Mouse (Mus musculus) midbrain, embryonic 16.5 days (tissue): ENCODE measurements around the gene Map2k3. TPM values are rescaled to one million over a fixed set of nuclear protein-coding genes. Genes with fewer than 3 reads are reported as not detected.

ENCODE experiments used
- ATAC-seq: fragments of 200-750 bp; cut with Nextera tagmentation; 2 replicates; pipeline ENCODE4 v1.8.0; 2017; ENCODE audit warnings: moderate TSS enrichment
- H3K27ac ChIP-seq: fragments of 300-500 bp; sonication (generic); 2 replicates; pipeline ENCODE4 v1.5.1; 2014; ENCODE audit warnings: mild to moderate bottlenecking, low read length, mixed read lengths
- H3K27me3 ChIP-seq: fragments of 300-500 bp; sonication (generic); 2 replicates; pipeline ENCODE4 v1.6.1; 2014; ENCODE audit warnings: low read depth, low read length, mixed read lengths; ENCODE audit not compliant: control insufficient read depth, insufficient read depth
- H3K36me3 ChIP-seq: fragments of 300-500 bp; sonication (generic); 2 replicates; pipeline ENCODE4 v1.6.1; 2014; ENCODE audit warnings: mild to moderate bottlenecking, low read length, moderate library complexity, mixed read lengths; ENCODE audit not compliant: control insufficient read depth, insufficient read depth
- H3K4me1 ChIP-seq: fragments of 300-500 bp; sonication (generic); 2 replicates; pipeline ENCODE4 v1.6.1; 2014; ENCODE audit warnings: mild to moderate bottlenecking, low read length, mixed read lengths; ENCODE audit not compliant: control insufficient read depth, insufficient read depth
- H3K4me2 ChIP-seq: fragments of 300-500 bp; sonication (generic); 2 replicates; pipeline ENCODE4 v1.6.1; 2014; ENCODE audit warnings: mild to moderate bottlenecking, low read length, mixed read lengths
- H3K4me3 ChIP-seq: fragments of 300-500 bp; sonication (generic); 2 replicates; pipeline ENCODE4 v1.5.1; 2014; ENCODE audit warnings: low read depth, mild to moderate bottlenecking, low read length, moderate library complexity, mixed read lengths
- H3K9ac ChIP-seq: fragments of 300-500 bp; sonication (generic); 2 replicates; pipeline ENCODE4 v1.6.1; 2014; ENCODE audit warnings: low read depth, low read length, mixed read lengths
- H3K9me3 ChIP-seq: fragments of 300-500 bp; sonication (generic); replicated peaks from 2 replicates; pipeline ENCODE4 v1.6.1; 2014; ENCODE audit warnings: mild to moderate bottlenecking, low read length, mixed read lengths; ENCODE audit not compliant: control insufficient read depth, poor library complexity, severe bottlenecking
- WGBS: fragments of 180-500 bp; shearing (Covaris S2); extraction: QIAGEN DNeasy Blood & Tissue Kit; methylation state at CpG from one replicate; pipeline ENCODE4 v1.1.7; 2014; 5-methylcytosine and 5-hydroxymethylcytosine counted together
- polyA plus RNA-seq: library from polyadenylated mRNA; unstranded; fragments of >200 nt; fragmentation: Nextera tagmentation; extraction: Ambion mirVana; gene quantifications from 2 replicates; pipeline ENCODE4 v1.2.1, GENCODE M21; 2015

Gene Map2k3
- polyA plus RNA-seq, 1 experiment from 2014 or later: 29.5 TPM

DNA sequence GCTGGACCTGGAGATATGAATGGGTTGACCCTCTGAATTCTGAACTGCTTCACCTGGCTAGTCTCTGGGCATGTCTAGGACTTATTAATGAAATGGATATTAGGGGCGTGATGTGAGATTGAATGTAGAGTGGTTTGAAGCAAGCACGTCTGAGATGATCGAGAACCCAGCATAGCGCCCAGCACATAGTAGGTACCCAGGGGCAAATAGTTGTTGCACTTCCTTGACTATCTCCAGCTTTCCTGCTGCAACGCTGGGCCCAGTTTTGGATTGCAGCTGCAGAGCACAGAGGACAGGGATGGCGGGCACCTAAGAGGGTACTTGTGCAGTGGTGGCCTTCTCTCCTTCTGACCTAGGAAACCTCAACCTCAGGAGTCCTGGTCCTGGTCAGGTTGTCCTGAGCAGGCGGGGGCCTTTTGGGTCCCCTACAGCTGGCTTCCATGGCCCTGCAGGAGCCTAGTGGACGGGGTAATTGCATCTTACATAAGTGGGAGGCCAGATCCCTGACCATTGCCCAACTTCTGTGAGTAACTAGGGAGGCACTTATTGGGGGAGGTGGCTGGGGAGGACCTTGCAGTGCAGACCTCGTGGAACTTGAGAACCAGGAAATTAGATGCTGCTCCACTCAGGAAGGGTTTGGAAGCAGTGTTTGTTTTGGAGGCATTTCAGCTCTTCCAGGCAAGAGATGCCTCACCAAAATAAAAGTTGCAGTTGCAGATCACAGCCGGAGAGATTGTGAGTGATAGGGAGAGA lies 1.5 kb downstream of the Map2k3 start:
- WGBS: 88% methylated on average over 10 of the region's 10 CpGs

DNA sequence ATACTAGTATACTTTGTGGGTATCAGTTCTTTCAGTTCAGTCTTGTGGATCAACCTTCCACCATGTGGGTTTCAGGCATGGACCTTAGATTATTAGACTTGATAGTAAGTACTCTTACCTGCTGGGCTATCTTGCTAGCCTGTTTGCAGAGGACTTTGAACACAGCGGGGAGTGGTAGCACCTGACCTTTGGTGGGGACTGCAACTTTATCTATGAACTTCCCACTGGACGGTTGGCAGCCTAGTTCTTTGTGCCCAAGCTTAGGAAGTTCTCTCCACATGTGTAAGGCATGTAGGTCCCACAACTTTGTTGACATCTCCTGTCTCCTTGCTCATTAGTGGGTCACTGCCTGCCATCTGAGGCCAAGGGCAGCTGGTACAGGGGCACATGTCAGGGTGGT lies 3.0 kb downstream of the Map2k3 start:
- H3K36me3 ChIP-seq: no peaks in the 10 kb centered on the region
- no peaks in the 10 kb centered on the region for H3K9me3 ChIP-seq
- H3K4me3 ChIP-seq: no peak overlapping the region
- H3K4me2 ChIP-seq: no peak overlapping the region
- H3K27me3 ChIP-seq: no peaks in the 10 kb centered on the region
- no peak overlapping the region for H3K9ac ChIP-seq
- no peak overlapping the region for H3K27ac ChIP-seq
- H3K4me1 ChIP-seq: peaks cover 21% of the 10 kb centered on the region
- 91% methylated on average over 2 of the region's 2 CpGs for WGBS
- ATAC-seq: no peak

More for the DNA sequence above, 1.5 kb downstream of the Map2k3 start:
- Histone ChIP-seq H3K4me3 (no peak overlapping the region), H3K4me2 (peak overlapping the region; percentile 83), H3K9ac (no peak overlapping the region), H3K4me1 (peaks cover 21% of the 10 kb centered on the region), H3K36me3 (no peaks in the 10 kb centered on the region), H3K27ac (no peak overlapping the region), H3K27me3 (no peaks in the 10 kb centered on the region), H3K9me3 (no peaks in the 10 kb centered on the region)
- no peak for ATAC-seq

DNA sequence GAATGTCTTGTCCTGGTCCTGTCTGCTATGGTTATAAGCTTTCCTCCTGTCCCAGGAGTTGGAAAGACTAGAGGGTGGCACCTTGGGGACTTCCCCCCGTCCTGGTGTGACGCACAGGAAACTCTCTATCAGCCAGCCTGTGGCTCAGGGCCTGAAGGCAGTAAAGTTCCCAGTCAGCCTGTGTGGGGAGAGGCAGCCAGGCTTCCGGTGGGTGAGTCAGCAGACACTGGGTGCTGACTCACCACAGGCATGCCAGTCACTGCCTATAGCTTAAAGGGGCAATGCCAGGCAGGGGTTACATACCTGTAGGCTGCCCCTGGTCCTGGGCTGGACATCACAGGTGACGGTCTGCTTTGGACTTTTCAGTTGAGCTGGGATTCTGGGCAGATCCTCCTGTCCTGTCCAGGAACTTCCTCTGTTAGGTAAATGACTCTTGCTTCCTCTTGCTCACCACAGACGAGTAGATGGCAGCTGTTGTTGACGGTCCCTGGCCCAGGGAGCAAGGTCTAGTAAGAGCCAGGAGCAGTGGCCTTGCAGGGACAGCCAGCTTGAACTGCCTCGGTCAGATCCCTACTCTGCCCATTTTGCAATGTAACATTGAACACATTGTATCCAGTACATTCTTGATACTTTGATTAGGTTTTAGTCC lies 3.6 kb downstream of the Map2k3 start:
- ATAC-seq: no peak
- H3K27ac ChIP-seq: no peak overlapping the region
- no peaks in the 10 kb centered on the region for H3K27me3 ChIP-seq
- no peaks in the 10 kb centered on the region for H3K36me3 ChIP-seq
- H3K4me3 ChIP-seq: no peak overlapping the region
- peaks cover 21% of the 10 kb centered on the region for H3K4me1 ChIP-seq
- no peaks in the 10 kb centered on the region for H3K9me3 ChIP-seq
- H3K9ac ChIP-seq: no peak overlapping the region
- H3K4me2 ChIP-seq: no peak overlapping the region
- 86% methylated on average over 7 of the region's 7 CpGs for WGBS

DNA sequence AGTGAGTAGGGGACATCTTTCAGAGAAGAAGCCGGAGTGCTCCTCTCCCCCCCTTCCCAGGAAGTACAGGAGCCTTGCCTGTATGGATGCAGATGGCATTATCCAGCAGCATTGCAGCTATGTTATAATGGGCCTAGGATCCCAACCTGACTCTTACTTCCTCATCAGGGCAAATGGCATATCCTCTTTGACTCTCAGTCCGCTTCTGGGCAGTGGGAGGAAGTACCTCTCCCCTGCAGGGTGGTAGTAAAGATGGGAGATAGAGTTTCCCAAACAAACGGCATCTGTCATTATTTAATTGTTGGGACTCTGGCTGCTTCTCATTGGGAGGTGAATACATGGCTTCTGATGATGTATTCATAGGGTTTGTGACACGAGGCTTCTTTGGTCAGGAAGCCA lies 4.1 kb downstream of the Map2k3 start:
- Histone ChIP-seq H3K36me3 (no peaks in the 10 kb centered on the region), H3K4me1 (peaks cover 20% of the 10 kb centered on the region), H3K4me3 (no peak overlapping the region), H3K27me3 (no peaks in the 10 kb centered on the region), H3K9ac (no peak overlapping the region), H3K4me2 (no peak overlapping the region), H3K9me3 (no peaks in the 10 kb centered on the region), H3K27ac (no peak overlapping the region)
- ATAC-seq: no peak
- WGBS: 83% methylated on average over 4 of the region's 4 CpGs

DNA sequence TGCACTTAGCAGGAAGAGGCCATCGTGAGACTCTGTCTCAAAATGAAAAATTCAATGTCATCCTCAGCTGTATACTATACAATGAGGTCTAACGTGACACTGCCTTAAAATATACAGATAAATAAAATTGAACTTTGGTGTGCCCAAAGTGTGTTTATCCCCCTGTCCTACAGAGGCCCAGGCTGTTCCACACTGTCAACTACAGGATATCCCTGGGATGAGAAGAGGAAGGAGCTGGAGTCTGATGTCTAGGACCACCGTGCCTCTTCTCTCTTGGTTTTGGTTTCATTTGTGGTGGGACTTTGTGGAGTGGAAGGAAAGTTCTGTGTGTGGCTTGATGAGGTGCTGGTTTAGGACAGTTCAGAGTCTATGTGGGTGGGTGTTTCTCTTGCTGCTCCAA lies 5.8 kb downstream of the Map2k3 start:
- 74% methylated on average over 3 of the region's 3 CpGs for WGBS
- H3K27ac ChIP-seq: no peak overlapping the region

DNA sequence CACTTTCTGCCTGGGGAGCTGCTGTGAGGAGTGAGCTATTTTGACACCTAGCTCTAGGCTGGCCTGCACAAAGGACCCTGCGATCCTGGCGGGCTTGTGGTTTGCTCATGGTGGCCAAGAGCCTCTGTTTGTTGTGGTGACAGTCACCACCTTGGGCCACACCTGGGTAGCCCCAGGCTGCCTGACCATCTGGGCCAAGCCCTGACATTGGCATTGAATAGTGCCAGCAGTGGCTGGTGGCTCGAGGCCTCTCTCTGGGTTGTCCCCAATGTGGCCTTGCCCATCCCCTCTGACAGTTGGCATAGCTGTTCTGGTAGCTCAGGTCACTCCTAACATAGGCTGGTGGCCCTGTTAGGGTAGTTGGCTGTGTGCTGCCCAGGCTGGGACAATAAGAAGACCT lies 7.7 kb downstream of the Map2k3 start:
- 90% methylated on average over 3 of the region's 3 CpGs for WGBS
- Histone ChIP-seq H3K36me3 (peaks cover 12% of the 10 kb centered on the region), H3K4me3 (no peak overlapping the region), H3K9ac (no peak overlapping the region), H3K9me3 (no peaks in the 10 kb centered on the region), H3K27ac (no peak overlapping the region), H3K4me2 (no peak overlapping the region), H3K4me1 (no peaks in the 10 kb centered on the region), H3K27me3 (no peaks in the 10 kb centered on the region)
- no peak for ATAC-seq

More for the DNA sequence above, 5.8 kb downstream of the Map2k3 start:
- no peak for ATAC-seq
- H3K36me3 ChIP-seq: peaks cover 5% of the 10 kb centered on the region
- H3K4me3 ChIP-seq: no peak overlapping the region
- H3K4me2 ChIP-seq: no peak overlapping the region
- H3K9me3 ChIP-seq: no peaks in the 10 kb centered on the region
- no peaks in the 10 kb centered on the region for H3K27me3 ChIP-seq
- no peak overlapping the region for H3K9ac ChIP-seq
- H3K4me1 ChIP-seq: peaks cover 13% of the 10 kb centered on the region

DNA sequence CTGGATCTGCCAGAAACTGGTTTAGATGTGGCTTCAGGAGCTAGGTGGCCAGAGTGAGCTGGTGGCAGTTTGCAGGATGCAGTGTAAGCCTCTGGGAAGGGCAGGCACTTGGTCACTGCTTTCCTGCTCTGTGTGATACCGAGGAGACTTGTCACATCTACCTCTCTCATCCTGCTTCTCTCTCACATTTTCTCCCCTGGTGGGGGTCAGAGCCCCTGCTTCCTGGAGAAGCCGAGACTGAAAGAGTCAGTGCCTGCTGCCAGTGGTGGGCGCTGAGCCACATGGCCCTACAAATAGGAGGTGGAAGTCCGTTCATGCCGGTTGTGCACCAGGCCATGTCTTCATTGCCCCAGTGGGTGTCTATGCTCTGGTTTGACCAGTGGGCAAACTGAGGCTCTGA lies 8.7 kb downstream of the Map2k3 start:
- H3K4me3 ChIP-seq: no peak overlapping the region
- H3K9ac ChIP-seq: no peak overlapping the region
- H3K4me2 ChIP-seq: no peak overlapping the region
- no peaks in the 10 kb centered on the region for H3K4me1 ChIP-seq
- ATAC-seq: no peak
- no peak overlapping the region for H3K27ac ChIP-seq
- WGBS: 86% methylated on average over 5 of the region's 5 CpGs
- peaks cover 15% of the 10 kb centered on the region for H3K36me3 ChIP-seq
- no peaks in the 10 kb centered on the region for H3K9me3 ChIP-seq
- H3K27me3 ChIP-seq: no peaks in the 10 kb centered on the region

DNA sequence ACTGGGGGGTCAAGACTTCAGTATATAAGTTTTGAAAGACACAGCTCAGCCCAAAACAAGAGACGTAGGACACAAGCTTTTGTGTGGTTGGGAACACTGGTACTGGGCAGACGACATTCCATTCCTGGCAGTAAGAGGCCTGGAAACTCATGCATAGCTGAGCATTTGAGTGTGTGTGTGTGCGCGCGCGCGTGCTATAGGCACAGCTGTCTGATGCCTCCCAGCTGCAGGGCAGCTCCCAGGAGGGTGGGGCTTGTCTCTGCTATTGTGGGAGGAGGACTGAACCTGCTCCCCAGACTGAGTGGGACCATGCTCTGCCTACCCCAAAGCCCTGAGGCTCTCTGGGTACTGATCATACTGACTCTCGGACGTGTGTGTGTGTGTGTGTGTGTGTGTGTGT lies 9.5 kb downstream of the Map2k3 start:
- H3K27ac ChIP-seq: no peak overlapping the region
- no peaks in the 10 kb centered on the region for H3K27me3 ChIP-seq
- H3K9me3 ChIP-seq: no peaks in the 10 kb centered on the region
- peaks cover 16% of the 10 kb centered on the region for H3K36me3 ChIP-seq
- no peak overlapping the region for H3K4me2 ChIP-seq
- no peak overlapping the region for H3K9ac ChIP-seq
- ATAC-seq: no peak
- H3K4me1 ChIP-seq: no peaks in the 10 kb centered on the region
- 58% methylated on average over 9 of the region's 9 CpGs for WGBS
- no peak overlapping the region for H3K4me3 ChIP-seq

DNA sequence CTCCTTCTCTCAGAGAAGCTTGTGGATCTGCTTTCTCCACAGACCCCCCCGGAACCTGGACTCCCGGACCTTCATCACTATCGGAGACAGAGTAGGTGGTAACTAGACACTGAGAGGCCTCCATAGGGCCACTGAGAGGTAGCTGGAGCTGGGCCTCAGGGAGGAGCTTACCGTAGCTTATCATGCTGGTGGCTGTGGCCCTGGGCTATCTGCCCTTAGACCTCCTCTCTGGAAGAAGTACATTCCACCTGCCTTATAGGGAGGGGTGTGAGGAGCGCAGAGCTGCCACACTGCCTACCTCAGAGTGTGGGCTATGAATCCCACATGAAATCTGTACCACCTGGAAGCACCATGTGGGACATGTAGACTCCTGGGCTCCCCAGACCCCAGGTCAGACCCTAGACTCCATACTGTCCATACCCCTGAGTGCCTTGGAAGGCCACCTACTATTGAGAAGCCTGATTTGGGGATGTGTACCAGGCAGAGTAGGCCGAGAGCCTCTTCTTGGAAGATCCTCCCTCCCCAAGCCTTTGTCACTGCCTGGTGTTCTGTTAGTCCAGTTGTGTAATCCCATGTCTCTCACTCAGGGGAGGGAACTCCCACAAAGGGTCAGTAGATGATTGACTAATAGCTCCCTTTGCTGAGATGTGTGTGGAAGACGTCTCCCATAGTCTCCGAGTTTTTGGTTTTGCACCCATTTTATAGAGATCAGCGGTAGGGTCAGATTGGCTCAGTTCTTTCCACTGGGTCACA lies 10.6 kb downstream of the Map2k3 start:
- no peak overlapping the region for H3K4me2 ChIP-seq
- ATAC-seq: no peak
- no peak overlapping the region for H3K4me3 ChIP-seq
- no peaks in the 10 kb centered on the region for H3K27me3 ChIP-seq
- WGBS: 95% methylated on average over 9 of the region's 9 CpGs
- H3K36me3 ChIP-seq: peaks cover 23% of the 10 kb centered on the region
- H3K4me1 ChIP-seq: no peaks in the 10 kb centered on the region
- no peak overlapping the region for H3K27ac ChIP-seq
- H3K9ac ChIP-seq: no peak overlapping the region
- no peaks in the 10 kb centered on the region for H3K9me3 ChIP-seq
